Mouse (Mus musculus) small intestine, adult 2 months (tissue): ENCODE data around the gene Slc16a11.

Experiments used
- CTCF ChIP-seq: fragments of 200-500 bp; IDR thresholded peaks from 2 replicates; pipeline ENCODE4 v1.5.1; 2012; ENCODE audit warnings: low read depth, mild to moderate bottlenecking, control low read depth, inconsistent platforms, low read length, moderate library complexity, mixed read lengths; ENCODE audit not compliant: insufficient replicate concordance, insufficient read length; ENCODE audit errors: extremely low read depth
- POLR2A ChIP-seq: fragments of 200-500 bp; IDR thresholded peaks from 2 replicates; pipeline ENCODE4 v1.6.1; 2012; ENCODE audit warnings: low read depth, mild to moderate bottlenecking, control low read depth, inconsistent platforms, low read length, moderate library complexity

DNA sequence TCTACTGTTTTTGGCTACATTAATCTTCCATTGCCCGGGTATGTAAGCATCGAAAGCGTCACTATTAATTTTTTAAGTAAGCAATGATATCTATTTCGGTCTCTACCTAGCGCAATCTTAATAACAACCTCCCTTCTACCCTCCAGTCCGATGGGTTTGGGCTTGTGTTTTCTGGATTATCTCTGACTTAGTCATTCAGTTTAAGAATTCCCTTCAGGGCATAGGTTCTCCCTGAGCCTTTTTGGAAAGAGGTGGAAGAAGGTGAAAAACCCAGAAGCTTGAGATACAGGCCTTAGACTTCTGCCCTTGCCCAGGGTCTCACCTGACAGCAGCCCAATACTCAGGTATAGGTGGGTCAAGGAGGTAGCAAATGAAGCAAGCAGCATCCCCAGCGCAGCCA is 7.3 kb downstream of the Slc16a11 start:
- TF ChIP-seq CTCF (no peak), POLR2A (no peak)
